Mouse (Mus musculus): ENCODE measurements around the gene E2f4. TPM values are rescaled to one million over a fixed set of nuclear protein-coding genes. Genes with fewer than 3 reads are reported as not detected.

E2f4 gene
- polyA plus RNA-seq, 1 experiment from 2014 or later: 41.6 TPM

- H3K27me3 ChIP-seq (replicated peaks): no peaks in the 10 kb centered on the region
- no peak overlapping the region for H3K4me2 ChIP-seq
- no peak overlapping the region for H3K27ac ChIP-seq (replicated peaks)
- no peak overlapping the region for H3K4me3 ChIP-seq (replicated peaks)
- ATAC-seq (ENCODE audit: low FRiP score): no peak
- H3K36me3 ChIP-seq: peaks cover 77% of the 10 kb centered on the region
- 86% methylated on average over 15 of the region's 15 CpGs for WGBS
- peaks cover 20% of the 10 kb centered on the region for H3K4me1 ChIP-seq
- H3K9ac ChIP-seq (replicated peaks): no peak overlapping the region
- H3K9me3 ChIP-seq (replicated peaks): no peaks in the 10 kb centered on the region
Observed at GRCm38 (mm10) chr8:105309142-105309847, 11.8 kb downstream of the E2f4 start.

DNA sequence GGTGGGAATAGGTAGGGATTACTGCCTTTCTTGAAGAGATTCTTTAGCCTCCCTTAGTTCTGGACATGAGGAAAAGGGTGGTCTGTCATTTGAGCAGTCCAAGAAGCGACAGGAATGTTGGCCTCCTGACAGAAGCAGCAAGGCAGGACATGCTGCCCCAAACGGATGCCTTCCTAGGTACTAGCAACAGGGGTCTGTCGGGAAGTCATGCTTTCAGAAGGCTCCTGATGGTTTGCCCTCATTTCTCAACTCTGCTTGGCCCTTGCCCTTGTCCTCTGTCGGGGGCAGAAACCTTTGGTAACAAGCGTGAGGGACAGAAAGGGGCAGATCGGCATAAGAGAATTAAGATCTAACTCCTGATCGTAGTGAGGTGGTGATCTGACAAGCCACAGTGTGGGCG lies 12.7 kb downstream of the E2f4 start:
- peaks cover 83% of the 10 kb centered on the region for H3K36me3 ChIP-seq
- H3K27me3 ChIP-seq (replicated peaks): no peaks in the 10 kb centered on the region
- WGBS: 89% methylated on average over 8 of the region's 8 CpGs
- peaks cover 12% of the 10 kb centered on the region for H3K4me1 ChIP-seq
- no peak overlapping the region for H3K4me3 ChIP-seq (replicated peaks)
- H3K9me3 ChIP-seq (replicated peaks): no peaks in the 10 kb centered on the region
- H3K27ac ChIP-seq (replicated peaks): no peak overlapping the region
- no peak overlapping the region for H3K4me2 ChIP-seq
- no peak for ATAC-seq (ENCODE audit: low FRiP score)
- no peak overlapping the region for H3K9ac ChIP-seq (replicated peaks)

GRCm38 (mm10) chr8:105311718-105312117 lies 14.3 kb downstream of the E2f4 start:
- no peaks in the 10 kb centered on the region for H3K9me3 ChIP-seq (replicated peaks)
- H3K36me3 ChIP-seq: peaks cover 91% of the 10 kb centered on the region
- H3K4me3 ChIP-seq (replicated peaks): no peak overlapping the region
- WGBS: 85% methylated on average over 1 of the region's 1 CpGs
- H3K27ac ChIP-seq (replicated peaks): no peak overlapping the region
- no peak for ATAC-seq (ENCODE audit: low FRiP score)
- no peak overlapping the region for H3K4me2 ChIP-seq
- no peaks in the 10 kb centered on the region for H3K4me1 ChIP-seq
- H3K9ac ChIP-seq (replicated peaks): no peak overlapping the region
- H3K27me3 ChIP-seq (replicated peaks): no peaks in the 10 kb centered on the region

DNA sequence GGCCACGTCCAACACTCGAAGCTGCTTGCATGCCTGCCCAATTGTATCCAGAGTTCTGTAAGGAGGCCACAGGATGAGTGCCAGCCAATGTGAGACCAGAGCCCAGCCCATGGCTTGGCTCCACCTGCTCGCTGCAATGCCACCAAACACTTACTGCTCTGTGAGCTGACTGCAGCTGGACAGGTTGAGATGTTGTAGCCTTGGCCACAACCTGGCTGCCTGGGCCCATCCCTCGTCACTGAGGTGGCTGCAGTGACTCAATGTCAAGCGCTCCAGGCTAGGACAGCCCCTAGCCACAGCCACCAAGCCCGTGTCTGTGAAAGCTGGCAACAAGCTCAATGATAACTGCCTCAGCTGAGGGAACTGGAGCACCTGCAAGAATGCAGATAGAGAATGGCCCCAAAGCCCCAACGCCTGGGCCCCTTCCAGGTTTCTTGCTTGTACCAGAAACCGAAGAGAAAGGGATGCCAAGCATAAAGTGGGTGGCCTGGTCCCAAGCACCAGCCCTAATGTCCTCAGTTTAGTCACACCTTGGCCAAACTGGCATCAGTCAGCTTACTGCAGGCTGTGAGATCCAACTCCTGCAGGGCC lies 15.5 kb downstream of the E2f4 start:
- Histone ChIP-seq H3K4me2 (no peak overlapping the region), H3K36me3 (peaks cover 89% of the 10 kb centered on the region)

DNA sequence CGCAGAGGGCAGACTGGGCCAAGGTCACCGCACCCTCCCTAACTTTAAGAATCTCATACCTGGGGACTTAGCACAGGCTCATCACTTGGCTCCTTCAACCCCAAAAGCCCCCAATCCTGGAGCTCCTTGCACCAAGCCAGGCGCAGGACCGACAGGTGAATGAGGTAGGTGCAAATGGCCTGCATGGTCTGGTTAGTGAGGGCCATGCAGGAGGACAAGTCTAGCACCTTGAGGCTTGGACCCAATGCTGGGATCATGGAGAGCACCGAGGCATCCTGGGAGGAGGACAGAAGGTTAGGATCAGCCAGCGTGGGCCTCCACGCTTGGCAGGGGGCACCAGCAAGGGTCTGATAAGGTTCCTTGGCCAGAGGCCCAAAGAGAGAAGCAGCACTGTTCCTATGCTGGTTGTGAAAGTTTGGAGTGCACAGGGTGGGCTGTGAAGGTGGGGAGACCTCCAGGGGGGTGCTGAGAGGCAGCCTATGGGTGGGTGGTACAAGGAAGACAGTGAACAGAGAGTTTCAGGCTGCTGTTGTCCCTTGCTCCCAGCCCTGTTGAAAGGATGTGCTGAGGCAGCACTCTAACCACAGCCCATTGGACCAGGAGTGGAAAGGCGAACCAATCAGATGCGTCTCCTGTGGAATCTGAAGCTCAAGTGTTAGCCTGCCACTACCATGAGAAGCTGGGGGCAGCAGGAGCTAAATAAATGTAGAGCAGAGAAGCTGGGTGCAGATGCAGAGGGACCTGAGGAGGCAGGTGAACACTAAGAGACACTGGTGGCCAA lies 16.3 kb downstream of the E2f4 start:
- ATAC-seq (ENCODE audit: low FRiP score): no peak
- H3K9ac ChIP-seq (replicated peaks): no peak overlapping the region
- no peak overlapping the region for H3K4me3 ChIP-seq (replicated peaks)
- 82% methylated on average over 9 of the region's 9 CpGs for WGBS
- H3K27ac ChIP-seq (replicated peaks): no peak overlapping the region
- no peaks in the 10 kb centered on the region for H3K9me3 ChIP-seq (replicated peaks)
- H3K36me3 ChIP-seq: peaks cover 89% of the 10 kb centered on the region
- H3K4me1 ChIP-seq: no peaks in the 10 kb centered on the region
- no peaks in the 10 kb centered on the region for H3K27me3 ChIP-seq (replicated peaks)
- H3K4me2 ChIP-seq: no peak overlapping the region

More for the DNA sequence above, 15.5 kb downstream of the E2f4 start:
- H3K27me3 ChIP-seq (replicated peaks): no peaks in the 10 kb centered on the region
- WGBS: 94% methylated on average over 8 of the region's 8 CpGs
- H3K9ac ChIP-seq (replicated peaks): no peak overlapping the region
- H3K4me3 ChIP-seq (replicated peaks): no peak overlapping the region
- no peak for ATAC-seq (ENCODE audit: low FRiP score)
- no peaks in the 10 kb centered on the region for H3K9me3 ChIP-seq (replicated peaks)
- H3K4me1 ChIP-seq: no peaks in the 10 kb centered on the region
- H3K27ac ChIP-seq (replicated peaks): no peak overlapping the region

GRCm38 (mm10) chr8:105315073-105315769 lies 17.8 kb downstream of the E2f4 start:
- peaks cover 88% of the 10 kb centered on the region for H3K36me3 ChIP-seq

GRCm38 (mm10) chr8:105317941-105318340 lies 20.5 kb downstream of the E2f4 start:
- Histone ChIP-seq H3K9me3 (replicated peaks) (no peaks in the 10 kb centered on the region), H3K27me3 (replicated peaks) (no peaks in the 10 kb centered on the region), H3K36me3 (peaks cover 72% of the 10 kb centered on the region), H3K4me1 (no peaks in the 10 kb centered on the region), H3K9ac (replicated peaks) (no peak overlapping the region), H3K4me3 (replicated peaks) (no peak overlapping the region), H3K27ac (replicated peaks) (0 out of 2 replicates have a peak overlapping the region, but pooled peaks have one; percentile 18), H3K4me2 (no peak overlapping the region)
- no peak for ATAC-seq (ENCODE audit: low FRiP score)
- WGBS: 77% methylated on average over 4 of the region's 4 CpGs

More at GRCm38 (mm10) chr8:105315073-105315769, 17.8 kb downstream of the E2f4 start:
- Histone ChIP-seq H3K4me1 (no peaks in the 10 kb centered on the region), H3K27ac (replicated peaks) (no peak overlapping the region), H3K9ac (replicated peaks) (no peak overlapping the region), H3K27me3 (replicated peaks) (no peaks in the 10 kb centered on the region), H3K4me2 (no peak overlapping the region), H3K4me3 (replicated peaks) (no peak overlapping the region), H3K9me3 (replicated peaks) (no peaks in the 10 kb centered on the region)
- no peak for ATAC-seq (ENCODE audit: low FRiP score)
- WGBS: 94% methylated on average over 18 of the region's 18 CpGs

DNA sequence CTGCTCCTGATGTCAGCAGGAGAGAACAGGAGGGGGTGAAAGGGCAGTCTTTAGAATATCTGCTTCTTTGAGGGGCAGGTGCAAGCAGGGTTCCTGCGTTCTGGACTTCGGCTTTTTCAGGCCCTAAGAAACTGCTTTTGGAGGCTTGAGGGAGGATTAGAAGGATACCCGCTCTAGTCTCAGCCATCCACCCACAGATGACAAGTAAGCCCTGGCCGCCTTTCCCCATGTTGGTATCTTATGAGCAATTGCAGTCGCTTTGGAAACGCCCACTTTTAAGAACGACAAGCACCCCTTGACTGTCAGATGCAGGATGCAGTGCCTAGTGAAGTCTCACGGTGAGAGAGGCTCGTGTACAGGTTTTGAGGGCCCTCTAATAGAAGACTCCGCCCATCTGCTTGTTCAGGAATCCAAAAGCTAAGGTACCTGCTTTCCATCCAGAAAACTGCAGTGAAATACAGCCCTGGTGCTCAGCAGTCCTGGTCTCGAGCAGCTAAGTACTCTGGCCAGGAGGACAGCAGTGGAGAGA lies 21.3 kb downstream of the E2f4 start:
- no peak for ATAC-seq (ENCODE audit: low FRiP score)
- 84% methylated on average over 11 of the region's 11 CpGs for WGBS
- Histone ChIP-seq H3K36me3 (peaks cover 64% of the 10 kb centered on the region), H3K27ac (replicated peaks) (no peak overlapping the region), H3K9ac (replicated peaks) (no peak overlapping the region), H3K27me3 (replicated peaks) (no peaks in the 10 kb centered on the region), H3K4me3 (replicated peaks) (no peak overlapping the region), H3K4me2 (no peak overlapping the region), H3K9me3 (replicated peaks) (no peaks in the 10 kb centered on the region), H3K4me1 (no peaks in the 10 kb centered on the region)

DNA sequence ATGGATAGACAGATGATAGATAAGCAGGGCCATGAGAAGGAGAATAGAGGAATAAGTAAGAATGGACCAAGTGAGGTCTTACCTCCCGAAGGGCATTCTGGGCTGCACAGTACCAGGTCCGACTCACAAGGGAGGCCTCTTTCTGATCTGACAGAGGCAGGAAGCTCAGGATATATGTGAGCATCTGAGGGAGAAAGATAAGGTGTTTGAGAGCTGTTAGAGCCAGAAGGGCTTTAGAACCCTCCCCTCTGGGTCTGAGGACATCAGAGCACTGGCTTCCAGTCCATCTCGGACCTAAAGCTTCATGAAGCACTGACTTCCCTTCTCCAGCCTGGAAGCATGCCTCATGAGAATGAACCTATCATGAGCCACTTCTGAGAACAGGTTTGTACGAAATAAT lies 25.7 kb downstream of the E2f4 start:
- Histone ChIP-seq H3K9ac (replicated peaks) (no peak overlapping the region), H3K27ac (replicated peaks) (no peak overlapping the region), H3K4me2 (no peak overlapping the region), H3K9me3 (replicated peaks) (no peaks in the 10 kb centered on the region), H3K4me1 (peaks cover 27% of the 10 kb centered on the region), H3K4me3 (replicated peaks) (no peak overlapping the region), H3K36me3 (peaks cover 28% of the 10 kb centered on the region), H3K27me3 (replicated peaks) (no peaks in the 10 kb centered on the region)
- ATAC-seq (ENCODE audit: low FRiP score): no peak
- 95% methylated on average over 4 of the region's 4 CpGs for WGBS

- Histone ChIP-seq H3K36me3 (peaks cover 34% of the 10 kb centered on the region), H3K9ac (replicated peaks) (peak overlapping the region; percentile 93)
Observed at GRCm38 (mm10) chr8:105325641-105326093, 28.2 kb downstream of the E2f4 start.

GRCm38 (mm10) chr8:105326141-105326672 lies 28.7 kb downstream of the E2f4 start, which contains the start of the genes Lrrc29 and Tmem208:
Gene Lrrc29 (minus strand): TSS chr8:105326278.
Gene Tmem208 (plus strand): TSS chr8:105326354.
- Histone ChIP-seq H3K27ac (replicated peaks) (peak within 1 kb of the TSS; percentile 87), H3K27me3 (replicated peaks) (no peaks in the 10 kb centered on the region), H3K9ac (replicated peaks) (peak within 1 kb of the TSS; percentile 93), H3K36me3 (peaks cover 39% of the 10 kb centered on the region), H3K9me3 (replicated peaks) (no peaks in the 10 kb centered on the region), H3K4me1 (peaks cover 28% of the 10 kb centered on the region), H3K4me3 (replicated peaks) (peak within 1 kb of the TSS; percentile 76), H3K4me2 (peak within 1 kb of the TSS; percentile 77)
- under 1% methylated on average over 36 of the region's 36 CpGs for WGBS
- peak; percentile 93 for ATAC-seq (ENCODE audit: low FRiP score)

More at GRCm38 (mm10) chr8:105325641-105326093, 28.2 kb downstream of the E2f4 start:
- Histone ChIP-seq H3K27me3 (replicated peaks) (no peaks in the 10 kb centered on the region), H3K4me2 (peak overlapping the region; percentile 77), H3K9me3 (replicated peaks) (no peaks in the 10 kb centered on the region), H3K27ac (replicated peaks) (peak overlapping the region; percentile 87), H3K4me1 (peaks cover 28% of the 10 kb centered on the region), H3K4me3 (replicated peaks) (peak overlapping the region; percentile 76)
- WGBS: under 1% methylated on average over 12 of the region's 12 CpGs
- peak; percentile 54 for ATAC-seq (ENCODE audit: low FRiP score)

All from neural tube, embryonic 15.5 days (tissue).